Mouse (Mus musculus) CH12.LX (cell line): ENCODE data around the gene Igdcc4. TPM values are rescaled to one million over a fixed set of nuclear protein-coding genes. Genes with fewer than 3 reads are reported as not detected.

Source experiments
- DNase-seq: peaks from one replicate; pipeline ENCODE4 v3.0.0-alpha.2; 2013; ENCODE audit errors: extremely low read depth
- H3K27ac ChIP-seq: 2 replicates; pipeline ENCODE4 v1.5.1; 2012; ENCODE audit warnings: low read depth, mild to moderate bottlenecking, control low read depth, moderate library complexity; ENCODE audit not compliant: insufficient read depth
- H3K27me3 ChIP-seq: replicated peaks from 2 replicates; pipeline ENCODE3; 2012; ENCODE audit warnings: inconsistent platforms
- H3K36me3 ChIP-seq, 2 experiments: replicated peaks in 1 of 2; 2 replicates each; pipeline versions ENCODE3 to v1.6.1; 2012; ENCODE audit warnings: inconsistent platforms in 1 of 2, low read length in 1 of 2, mild to moderate bottlenecking in 1 of 2, mixed read lengths in 1 of 2, moderate library complexity in 1 of 2; ENCODE audit not compliant: control insufficient read depth in 1 of 2, insufficient read depth in 1 of 2
- H3K4me1 ChIP-seq, 2 experiments: 2 replicates each; pipeline ENCODE4 v1.6.1; 2012; ENCODE audit warnings: inconsistent platforms in 1 of 2, moderate library complexity in 1 of 2; ENCODE audit not compliant: insufficient read depth in 2 of 2, control insufficient read depth in 1 of 2
- H3K4me2 ChIP-seq: 2 replicates; pipeline ENCODE4 v1.6.1; 2012; ENCODE audit warnings: low read depth, mild to moderate bottlenecking, control low read depth; ENCODE audit not compliant: poor library complexity, insufficient read depth, severe bottlenecking
- H3K4me3 ChIP-seq, 3 experiments: fragments of 150-350 bp in 1 of 3; sonication (generic) in 1 of 3; replicated peaks in 1 of 3; 2 replicates each; pipeline versions ENCODE3 to v1.5.1; 2011 to 2012; ENCODE audit warnings: low read depth in 2 of 3, low read length in 2 of 3, mild to moderate bottlenecking in 2 of 3, moderate library complexity in 2 of 3, control low read depth in 1 of 3, improper control_type of control experiment in 1 of 3, inconsistent platforms in 1 of 3, mixed read lengths in 1 of 3; ENCODE audit not compliant: poor library complexity in 1 of 3
- H3K79me2 ChIP-seq: replicated peaks from 2 replicates; pipeline ENCODE4 v1.6.1; 2012; ENCODE audit warnings: mild to moderate bottlenecking, moderate library complexity; ENCODE audit not compliant: control insufficient read depth, poor library complexity, insufficient read depth, severe bottlenecking; ENCODE audit errors: extremely low read depth
- H3K9ac ChIP-seq: 2 replicates; pipeline ENCODE4 v1.6.1; 2012; ENCODE audit warnings: low read depth, mild to moderate bottlenecking, control low read depth, moderate library complexity; ENCODE audit not compliant: insufficient read depth
- H3K9me3 ChIP-seq: replicated peaks from 2 replicates; pipeline ENCODE3; 2012; ENCODE audit warnings: low read length, inconsistent platforms, mixed read lengths
- CHD2 ChIP-seq: IDR thresholded peaks from 2 replicates; pipeline ENCODE4 v1.6.1; 2011; ENCODE audit warnings: low read length, improper control_type of control experiment
- ETS1 ChIP-seq: conservative IDR thresholded peaks from 2 replicates; pipeline ENCODE4 v1.6.1; 2012; ENCODE audit warnings: low read depth, mild to moderate bottlenecking, inconsistent platforms, low read length, improper control_type of control experiment, moderate library complexity
- MAFK ChIP-seq: IDR thresholded peaks from 2 replicates; pipeline ENCODE4 v1.6.1; 2011; ENCODE audit warnings: low read length, improper control_type of control experiment; ENCODE audit not compliant: insufficient replicate concordance
- MAZ ChIP-seq: IDR thresholded peaks from 2 replicates; pipeline ENCODE4 v1.6.1; 2012; ENCODE audit warnings: low read depth, mild to moderate bottlenecking, inconsistent platforms, low read length, improper control_type of control experiment, moderate library complexity
- MEF2A ChIP-seq: IDR thresholded peaks from 2 replicates; pipeline ENCODE4 v1.6.1; 2014; ENCODE audit warnings: low read depth, mild to moderate bottlenecking, inconsistent platforms, low read length, improper control_type of control experiment, borderline replicate concordance
- MYC ChIP-seq: IDR thresholded peaks from 2 replicates; pipeline ENCODE4 v1.6.1; 2011; ENCODE audit warnings: low read depth, mild to moderate bottlenecking, improper control_type of control experiment, low read length
- PAX5 ChIP-seq: IDR thresholded peaks from 2 replicates; pipeline ENCODE4 v1.6.1; 2012; ENCODE audit warnings: low read length, inconsistent platforms, mixed read lengths
- POLR2A ChIP-seq: IDR thresholded peaks from 2 replicates; pipeline ENCODE4 v1.6.1; 2011; ENCODE audit warnings: low read depth, mild to moderate bottlenecking, improper control_type of control experiment, low read length
- POLR2AphosphoS2 ChIP-seq: IDR thresholded peaks from 2 replicates; pipeline ENCODE4 v1.6.1; 2011; ENCODE audit warnings: low read depth, low read length, improper control_type of control experiment
- RAD21 ChIP-seq: IDR thresholded peaks from 2 replicates; pipeline ENCODE4 v1.6.1; 2011; ENCODE audit warnings: low read depth, mild to moderate bottlenecking, low read length, improper control_type of control experiment, moderate library complexity
- UBTF ChIP-seq: IDR thresholded peaks from 2 replicates; pipeline ENCODE4 v1.6.1; 2012; ENCODE audit warnings: low read depth, mild to moderate bottlenecking, inconsistent platforms, low read length, improper control_type of control experiment, moderate library complexity
- USF2 ChIP-seq: conservative IDR thresholded peaks from 2 replicates; pipeline ENCODE4 v1.6.1; 2011; ENCODE audit warnings: low read depth, low read length, improper control_type of control experiment
- ZNF384 ChIP-seq: IDR thresholded peaks from 2 replicates; pipeline ENCODE4 v1.6.1; 2012; ENCODE audit warnings: low read depth, low read length, improper control_type of control experiment, inconsistent platforms
- dilution Hi-C: fragments of 300-500 bp; cut with MboI; formaldehyde crosslinking; loops from 2 replicates; pipeline ENCODE4 v1.14.3; 2020; ENCODE audit warnings: low sequenced_read_pairs; ENCODE audit not compliant: extremely low pct_unique_long_range_greater_than_20kb, extremely low pct_ligation_motif_present
- in situ Hi-C: fragments of 300-500 bp; cut with MboI; formaldehyde crosslinking; loops from 3 replicates; pipeline ENCODE4 v1.14.3; 2019; ENCODE audit warnings: low sequenced_read_pairs, low pct_ligation_motif_present, low pct_unique_long_range_greater_than_20kb, mixed read lengths
- polyA plus RNA-seq: library from polyadenylated mRNA; unstranded; fragments of >175 nt; gene quantifications from 2 replicates; pipeline ENCODE4 v1.2.1, GENCODE M21; 2012; ENCODE audit warnings: low read depth; ENCODE audit not compliant: insufficient read length
- total RNA-seq, 2 experiments: library from RNA; depleted of rRNA; stranded (reverse); fragments of 300-350 nt in 1 of 2; fragments of >200 nt in 1 of 2; gene quantifications; 2 replicates each; pipeline ENCODE4 v1.2.3; 2012 to 2014

The Igdcc4 gene
- total and polyA plus RNA-seq, 3 experiments: 0.13 to 0.23 TPM; not detected in 1

DNA sequence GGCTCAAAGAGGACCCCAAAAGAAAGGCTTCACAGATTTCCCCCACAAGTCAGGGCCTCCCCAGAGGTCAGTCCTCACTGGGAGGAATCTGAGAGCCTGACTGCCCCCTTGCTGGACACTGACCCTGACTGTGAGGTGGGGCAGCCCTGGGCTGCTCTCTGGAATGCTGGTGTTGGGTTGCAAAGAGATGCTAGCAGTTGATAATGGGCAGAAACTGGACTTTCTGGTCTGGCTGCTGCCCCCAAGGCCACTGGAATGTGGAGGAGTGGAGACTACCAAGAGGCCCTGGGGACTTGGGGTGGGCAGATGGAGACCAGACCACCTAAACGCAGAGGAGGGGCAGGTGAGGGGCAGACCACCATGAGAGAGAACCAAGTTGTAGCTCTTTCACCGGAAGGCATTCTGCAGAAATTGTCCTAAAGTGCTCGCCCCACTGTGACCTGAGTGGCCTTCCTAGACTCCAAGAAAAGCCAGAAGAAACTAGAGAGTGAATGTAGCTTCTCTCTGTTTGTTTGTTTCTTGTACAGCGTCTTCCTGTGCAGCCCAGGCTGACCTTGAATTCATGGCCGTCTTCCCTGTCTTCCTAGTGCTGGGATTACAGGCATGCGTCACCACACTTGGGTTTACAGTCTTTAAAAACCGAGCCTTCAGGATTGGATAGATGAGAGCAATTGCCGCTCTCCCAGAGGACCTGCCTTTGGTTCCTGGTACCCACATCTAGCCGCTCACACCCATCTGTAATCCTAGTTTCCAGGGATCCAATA is 53.6 kb downstream of the Igdcc4 start:
- Histone ChIP-seq H3K36me3 (no peaks in the 10 kb centered on the region), H3K4me2 (no peak overlapping the region), H3K9ac (no peak overlapping the region), H3K27ac (no peak overlapping the region), H3K4me1 (peaks cover 0 to 16% of the 10 kb centered on the region in 2 experiments; a peak in 3 of 4 replicates), H3K4me3 (no peak overlapping the region), H3K9me3 (no peaks in the 10 kb centered on the region), H3K27me3 (peaks cover 69% of the 10 kb centered on the region), H3K79me2 (no peaks in the 10 kb centered on the region)
- in situ Hi-C loops: no loop called here
- dilution Hi-C loops: no loop called here
- no peak for DNase-seq
- no peak for TF ChIP-seq USF2
- no peak for TF ChIP-seq PAX5
- TF ChIP-seq ETS1: no peak

DNA sequence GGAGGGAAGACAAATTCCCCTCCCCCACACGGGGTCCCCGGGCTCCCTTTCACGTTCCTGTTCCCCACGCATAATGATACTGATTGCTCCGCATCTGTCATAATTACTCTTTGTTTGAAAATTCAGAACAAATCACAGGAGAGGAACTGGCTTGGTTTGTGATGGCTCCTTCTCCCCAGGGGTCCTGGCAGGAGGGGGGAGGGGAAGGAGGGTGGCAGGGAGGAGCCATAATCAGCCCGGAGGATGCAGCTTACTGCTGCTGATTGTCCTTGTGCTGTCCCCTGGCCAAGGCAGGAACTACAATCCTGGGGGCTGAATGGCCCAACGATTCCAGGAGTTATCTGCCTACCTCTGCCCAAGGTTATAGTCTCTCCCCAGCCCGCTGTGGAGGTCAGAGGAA is 55.3 kb downstream of the Igdcc4 start:
- no peak overlapping the region for H3K9ac ChIP-seq
- in situ Hi-C loops (no loop called here), dilution Hi-C loops (no loop called here)
- H3K79me2 ChIP-seq: no peaks in the 10 kb centered on the region
- H3K4me2 ChIP-seq: no peak overlapping the region
- no peaks in the 10 kb centered on the region for H3K36me3 ChIP-seq
- H3K27me3 ChIP-seq: peaks cover 79% of the 10 kb centered on the region
- H3K27ac ChIP-seq: no peak overlapping the region
- H3K4me1 ChIP-seq: peaks cover 0 to 16% of the 10 kb centered on the region in 2 experiments; a peak in 3 of 4 replicates
- no peak overlapping the region for H3K4me3 ChIP-seq
- H3K9me3 ChIP-seq: no peaks in the 10 kb centered on the region
- peak; percentile 57; the same call in 1 of the 2 replicates for TF ChIP-seq CHD2
- no peak for TF ChIP-seq POLR2AphosphoS2
- no peak for DNase-seq

DNA sequence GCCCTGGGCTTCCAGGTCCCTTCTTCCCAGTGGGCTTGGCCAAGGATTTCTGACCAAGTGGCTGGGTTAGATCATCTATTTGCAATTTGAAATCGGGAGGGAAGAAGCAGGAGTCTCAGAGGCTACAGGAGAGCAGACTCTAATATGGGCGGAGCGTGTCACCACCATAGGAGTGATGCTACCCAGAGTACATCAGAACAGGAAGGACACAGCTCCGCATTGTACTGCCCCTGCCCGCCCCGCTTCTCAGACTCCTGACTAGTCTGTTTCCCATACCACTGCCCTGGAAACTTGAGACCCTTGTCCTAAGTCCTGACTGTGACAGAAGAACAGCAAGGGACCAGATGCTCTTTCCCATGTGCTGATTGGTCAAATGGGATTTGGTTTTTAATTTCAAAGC is 56.3 kb downstream of the Igdcc4 start:
- no peak overlapping the region for H3K4me3 ChIP-seq
- no peak overlapping the region for H3K4me2 ChIP-seq
- dilution Hi-C loops (no loop called here), in situ Hi-C loops (no loop called here)
- H3K9ac ChIP-seq: no peak overlapping the region
- no peak for TF ChIP-seq MEF2A
- no peak for TF ChIP-seq MAZ
- TF ChIP-seq MYC: no peak
- no peak for TF ChIP-seq MAFK
- TF ChIP-seq POLR2A: no peak
- no peak for TF ChIP-seq UBTF
- TF ChIP-seq ZNF384: no peak
- TF ChIP-seq RAD21: no peak
- no peak for TF ChIP-seq ETS1
- no peaks in the 10 kb centered on the region for H3K36me3 ChIP-seq
- no peak for DNase-seq
- no peaks in the 10 kb centered on the region for H3K9me3 ChIP-seq
- H3K27me3 ChIP-seq: peaks cover 82% of the 10 kb centered on the region
- H3K79me2 ChIP-seq: no peaks in the 10 kb centered on the region
- H3K27ac ChIP-seq: no peak overlapping the region
- peaks cover 0 to 16% of the 10 kb centered on the region in 2 experiments; a peak in 3 of 4 replicates for H3K4me1 ChIP-seq
